Mouse (Mus musculus) heart, postnatal 0 days (tissue): Measurements from ENCODE around the gene Etnk2.

Experiments
- CTCF ChIP-seq: IDR thresholded peaks from 2 replicates; pipeline ENCODE4 v1.5.1; 2016; ENCODE audit warnings: antibody characterized with exemption, control low read depth, low read depth
- EP300 ChIP-seq: IDR thresholded peaks from 2 replicates; pipeline ENCODE4 v1.6.1; 2016; ENCODE audit warnings: antibody characterized with exemption, low read depth

DNA sequence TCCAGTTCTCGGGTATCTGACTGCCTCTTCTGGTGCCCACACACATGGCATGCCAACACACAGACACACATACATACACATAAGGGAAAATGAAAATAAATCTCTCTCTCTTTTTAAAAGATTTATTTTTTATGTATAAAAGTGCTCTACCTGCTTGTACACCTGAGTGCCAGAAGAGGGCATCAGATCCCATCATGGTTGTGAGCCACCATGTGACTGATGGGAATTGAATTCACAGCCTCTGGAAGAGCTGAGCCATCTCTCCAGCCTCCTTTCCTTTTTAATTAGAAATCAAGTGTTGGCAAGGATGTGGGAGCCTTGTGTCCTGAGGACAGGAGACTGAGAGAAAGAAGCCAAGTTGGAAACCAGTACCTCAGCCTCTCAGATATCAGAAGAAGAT is 46.2 kb upstream of the Etnk2 start:
- TF ChIP-seq EP300 = no peak
- TF ChIP-seq CTCF = peak; percentile 21
